Mouse (Mus musculus): ENCODE measurements around the gene Gm7534. TPM values are rescaled to one million over a fixed set of nuclear protein-coding genes. Genes with fewer than 3 reads are reported as not detected.

Gm7534 gene
- not detected in 2 replicates for polyA plus RNA-seq (2016; fragmentation: Nextera tagmentation; extraction: Ambion mirVana)

DNA sequence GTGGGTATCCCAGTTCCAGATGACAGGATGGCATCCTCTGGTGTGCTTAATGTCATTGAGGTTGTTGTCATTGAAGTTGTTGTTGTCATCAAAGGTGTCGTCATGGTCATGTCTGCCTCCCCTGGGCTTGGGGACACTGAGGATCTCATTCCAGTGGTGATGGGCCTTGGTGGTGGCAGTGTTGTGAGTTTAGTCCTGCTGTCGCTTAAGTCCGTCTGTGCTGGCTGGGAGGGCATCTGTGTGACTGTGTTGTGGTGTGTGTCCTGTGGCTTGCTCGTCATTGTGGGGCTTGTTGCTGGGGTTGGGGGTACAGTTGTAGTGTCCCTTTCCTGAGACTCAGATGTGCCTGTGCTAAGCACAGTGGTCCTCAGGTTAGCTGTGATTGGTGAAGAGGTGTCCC lies at the start of gene Gm7534:
Gene Gm7534 (minus strand): TSS at position 101 of the 400 bp plus-strand sequence.
- ATAC-seq (ENCODE audit: insufficient number of reproducible peaks, insufficient read depth, low FRiP score, low TSS enrichment) = no peak
- Histone ChIP-seq H3K36me3 (no peaks in the 10 kb centered on the region), H3K9me3 (no peaks in the 10 kb centered on the region), H3K4me1 (peaks cover 6% of the 10 kb centered on the region; the same call in 1 of the 2 replicates), H3K27me3 (no peaks in the 10 kb centered on the region), H3K9ac (no peak within 1 kb of the TSS), H3K4me3 (no peak within 1 kb of the TSS), H3K4me2 (replicated peaks) (no peak within 1 kb of the TSS), H3K27ac (no peak within 1 kb of the TSS)
- WGBS = 92% methylated on average over 4 of the region's 4 CpGs

DNA sequence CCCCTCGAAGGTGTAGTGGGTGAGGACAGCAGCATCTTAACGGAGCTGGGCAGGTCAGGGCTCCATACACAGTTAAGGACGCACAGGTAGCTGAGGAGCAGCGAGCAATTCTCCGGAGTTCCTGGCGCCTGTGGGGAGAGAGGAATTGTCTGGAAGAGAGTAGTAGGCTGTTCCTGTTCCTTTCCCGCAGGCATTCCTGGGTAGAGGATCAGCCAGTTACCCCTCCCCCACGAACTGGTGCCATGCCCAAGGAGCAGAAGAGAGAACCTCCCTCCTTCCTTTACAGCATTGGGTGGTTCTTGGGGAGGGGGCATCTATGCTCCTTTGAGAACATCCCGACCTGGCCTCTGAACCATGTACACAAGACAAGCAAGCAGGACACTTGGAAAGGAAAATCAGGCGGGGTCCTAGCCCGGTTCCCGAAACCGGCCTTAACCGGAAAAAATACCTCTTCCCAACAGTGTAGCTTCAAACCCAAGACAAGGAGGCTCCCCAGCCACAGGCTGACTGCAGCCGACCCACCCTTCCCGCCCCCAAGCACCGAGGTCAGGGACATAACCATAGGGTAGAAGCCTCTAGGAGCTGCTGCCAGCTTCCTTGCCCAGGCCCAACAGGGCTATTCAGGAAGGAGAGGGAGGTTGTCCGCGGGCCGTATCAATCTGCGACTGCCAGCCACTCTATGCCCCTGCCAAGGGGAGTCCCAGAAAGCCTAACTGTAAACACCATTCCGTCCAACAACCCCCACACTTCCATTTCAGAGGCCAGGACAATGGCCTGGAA lies 49.5 kb upstream of the Gm7534 start:
- Histone ChIP-seq H3K9ac (peak overlapping the region; percentile 60), H3K4me1 (peaks cover 56% of the 10 kb centered on the region), H3K27ac (no peak overlapping the region), H3K4me3 (peak overlapping the region; percentile 50), H3K9me3 (no peaks in the 10 kb centered on the region), H3K36me3 (no peaks in the 10 kb centered on the region), H3K4me2 (replicated peaks) (peak overlapping the region; percentile 89), H3K27me3 (peaks cover 80% of the 10 kb centered on the region)
- ATAC-seq (ENCODE audit: insufficient number of reproducible peaks, insufficient read depth, low FRiP score, low TSS enrichment) = no peak
- WGBS = 5% methylated on average over 22 of the region's 22 CpGs

DNA sequence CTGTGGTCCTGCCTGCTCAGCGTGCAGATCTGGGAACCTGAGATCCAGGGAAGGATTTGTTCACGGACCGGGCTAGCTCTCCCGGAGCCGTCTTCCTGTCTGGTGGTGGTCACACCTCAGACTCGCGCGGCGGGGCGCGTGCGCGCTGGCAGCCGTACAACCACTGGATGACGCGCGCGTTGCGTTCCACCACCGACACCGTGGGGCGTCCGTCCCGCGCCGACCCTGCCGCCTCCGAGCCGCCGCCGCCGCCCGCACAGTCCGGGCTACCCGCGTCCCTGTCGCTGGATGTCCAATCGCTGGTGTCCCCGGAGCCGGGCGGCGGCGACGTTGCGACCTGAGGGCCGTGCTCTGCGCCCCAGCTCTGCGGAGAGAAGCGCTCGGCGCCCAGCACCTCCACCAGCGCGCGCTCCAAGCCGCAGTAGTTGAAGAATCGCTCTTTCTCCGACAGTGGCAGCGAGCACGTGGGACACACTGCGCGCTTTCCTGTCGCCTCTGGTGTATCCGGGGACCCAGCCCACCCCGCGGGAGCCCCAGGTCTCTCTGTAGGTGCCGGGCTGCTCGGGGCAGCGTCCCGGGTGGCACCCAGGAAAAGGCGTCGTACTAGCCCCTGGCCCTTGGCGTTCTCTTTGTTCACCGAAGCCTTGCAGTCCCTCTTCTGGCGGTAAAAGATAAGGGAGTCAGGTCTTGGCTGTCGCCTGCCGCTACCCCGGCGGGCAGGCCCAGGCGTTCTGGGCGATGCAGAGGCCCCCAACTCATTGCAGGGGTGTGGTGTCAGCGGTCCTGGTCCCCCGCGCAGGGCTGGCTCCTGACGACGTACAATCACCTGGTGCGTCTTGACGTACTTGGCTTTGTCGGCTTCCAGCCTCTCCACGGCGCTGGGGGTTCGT lies 48.7 kb upstream of the Gm7534 start:
- no peak for ATAC-seq (ENCODE audit: insufficient number of reproducible peaks, insufficient read depth, low FRiP score, low TSS enrichment)
- WGBS = 1% methylated on average over 88 of the region's 91 CpGs
- peaks cover 88% of the 10 kb centered on the region for H3K27me3 ChIP-seq
- H3K4me2 ChIP-seq (replicated peaks) = peak overlapping the region; percentile 89
- peak overlapping the region; percentile 60 for H3K9ac ChIP-seq
- no peak overlapping the region for H3K27ac ChIP-seq
- no peaks in the 10 kb centered on the region for H3K9me3 ChIP-seq
- H3K4me1 ChIP-seq = peaks cover 51% of the 10 kb centered on the region
- no peaks in the 10 kb centered on the region for H3K36me3 ChIP-seq
- peak overlapping the region; percentile 50 for H3K4me3 ChIP-seq

DNA sequence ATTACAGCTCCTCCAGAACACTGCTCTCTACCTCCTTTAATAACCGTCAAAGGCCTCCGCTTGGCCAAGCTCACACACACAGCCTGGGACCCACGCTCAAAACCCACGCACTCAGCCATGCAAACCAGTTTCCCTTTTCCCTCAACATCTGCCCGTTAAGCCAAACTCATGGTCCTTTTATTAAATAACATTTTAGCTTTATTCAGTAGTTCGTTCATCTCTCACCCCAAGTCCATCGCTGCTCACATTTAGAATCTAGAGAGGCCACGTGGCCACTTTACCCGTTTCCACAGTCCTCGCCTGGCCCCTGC lies 48.1 kb upstream of the Gm7534 start:
- H3K4me3 ChIP-seq = peak overlapping the region; percentile 50
- WGBS = 15% methylated on average over 10 of the region's 10 CpGs
- H3K4me1 ChIP-seq = peaks cover 50% of the 10 kb centered on the region
- no peaks in the 10 kb centered on the region for H3K9me3 ChIP-seq
- peaks cover 92% of the 10 kb centered on the region for H3K27me3 ChIP-seq
- peak overlapping the region; percentile 89 for H3K4me2 ChIP-seq (replicated peaks)
- no peaks in the 10 kb centered on the region for H3K36me3 ChIP-seq
- peak overlapping the region; percentile 60 for H3K9ac ChIP-seq
- H3K27ac ChIP-seq = no peak overlapping the region
- no peak for ATAC-seq (ENCODE audit: insufficient number of reproducible peaks, insufficient read depth, low FRiP score, low TSS enrichment)

DNA sequence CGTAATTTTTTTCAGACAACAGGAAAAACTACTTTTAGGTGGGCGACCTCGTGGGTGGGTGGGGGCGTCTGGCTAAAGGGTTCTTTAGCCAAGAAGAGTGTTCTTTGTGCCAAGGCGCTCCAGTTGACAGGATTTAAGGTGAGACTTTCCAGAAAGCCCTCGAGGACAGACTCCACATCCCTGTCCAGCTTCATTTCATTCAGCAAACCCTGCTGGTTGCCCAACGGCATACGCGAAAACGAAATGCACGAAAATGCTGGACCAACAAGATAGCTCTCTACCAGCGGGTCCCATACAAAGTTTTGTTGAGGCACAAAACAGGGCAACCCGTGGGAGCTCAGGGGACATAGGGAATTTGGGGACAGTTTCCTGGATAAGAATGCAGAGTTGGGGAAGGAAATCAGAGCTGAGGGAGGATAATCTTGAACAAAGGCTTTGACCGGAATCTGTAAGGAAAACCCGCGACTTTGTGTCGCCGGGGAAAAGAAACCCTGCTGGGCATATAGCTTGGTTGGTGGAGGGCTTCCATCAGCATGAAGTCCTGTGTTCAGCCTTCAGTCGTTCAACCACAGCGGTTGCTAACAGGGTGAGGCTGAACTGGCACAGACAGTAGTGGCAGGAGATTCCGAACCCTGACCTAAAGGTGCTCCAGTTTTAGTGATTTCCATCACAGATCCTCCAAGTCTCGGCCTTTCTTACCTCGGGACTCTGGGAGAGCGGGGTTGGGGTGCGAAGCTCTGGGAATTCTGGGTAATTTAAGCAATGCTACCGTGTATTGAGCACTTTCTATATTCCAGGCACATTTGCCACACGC lies 47.5 kb upstream of the Gm7534 start:
- no peaks in the 10 kb centered on the region for H3K9me3 ChIP-seq
- peak overlapping the region; percentile 89 for H3K4me2 ChIP-seq (replicated peaks)
- peaks cover 89% of the 10 kb centered on the region for H3K27me3 ChIP-seq
- H3K4me3 ChIP-seq = peak overlapping the region; percentile 50
- no peaks in the 10 kb centered on the region for H3K36me3 ChIP-seq
- no peak overlapping the region for H3K27ac ChIP-seq
- peaks cover 49% of the 10 kb centered on the region for H3K4me1 ChIP-seq
- ATAC-seq (ENCODE audit: insufficient number of reproducible peaks, insufficient read depth, low FRiP score, low TSS enrichment) = no peak
- H3K9ac ChIP-seq = peak overlapping the region; percentile 48
- WGBS = 6% methylated on average over 27 of the region's 27 CpGs

DNA sequence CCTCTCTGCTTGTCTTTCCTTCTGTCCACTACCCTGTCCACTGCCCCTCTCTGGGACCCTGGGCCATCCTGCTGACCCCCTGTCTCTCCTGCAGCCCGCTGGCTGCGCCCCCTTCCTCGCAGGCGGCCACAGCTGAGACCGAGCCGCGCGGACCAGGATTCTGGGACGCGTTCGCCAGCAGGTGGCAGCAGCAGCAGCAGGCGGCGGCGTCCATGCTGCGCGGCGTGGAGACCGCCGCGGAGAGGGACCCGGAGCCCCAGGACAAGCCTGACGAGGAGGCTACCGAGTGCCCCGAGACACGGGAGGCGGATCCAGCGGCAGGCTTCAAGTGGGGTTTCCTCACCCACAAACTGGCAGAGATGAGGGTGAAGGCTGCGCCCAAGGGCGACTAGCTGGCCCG lies 46.8 kb upstream of the Gm7534 start:
- Histone ChIP-seq H3K4me3 (peak overlapping the region; percentile 50), H3K9ac (peak overlapping the region; percentile 48), H3K9me3 (no peaks in the 10 kb centered on the region), H3K27ac (no peak overlapping the region), H3K4me2 (replicated peaks) (peak overlapping the region; percentile 89), H3K36me3 (no peaks in the 10 kb centered on the region), H3K27me3 (peaks cover 85% of the 10 kb centered on the region), H3K4me1 (peaks cover 53% of the 10 kb centered on the region)
- ATAC-seq (ENCODE audit: insufficient number of reproducible peaks, insufficient read depth, low FRiP score, low TSS enrichment) = peak; percentile 23; the same call in 1 of the 2 replicates
- WGBS = 2% methylated on average over 30 of the region's 30 CpGs

DNA sequence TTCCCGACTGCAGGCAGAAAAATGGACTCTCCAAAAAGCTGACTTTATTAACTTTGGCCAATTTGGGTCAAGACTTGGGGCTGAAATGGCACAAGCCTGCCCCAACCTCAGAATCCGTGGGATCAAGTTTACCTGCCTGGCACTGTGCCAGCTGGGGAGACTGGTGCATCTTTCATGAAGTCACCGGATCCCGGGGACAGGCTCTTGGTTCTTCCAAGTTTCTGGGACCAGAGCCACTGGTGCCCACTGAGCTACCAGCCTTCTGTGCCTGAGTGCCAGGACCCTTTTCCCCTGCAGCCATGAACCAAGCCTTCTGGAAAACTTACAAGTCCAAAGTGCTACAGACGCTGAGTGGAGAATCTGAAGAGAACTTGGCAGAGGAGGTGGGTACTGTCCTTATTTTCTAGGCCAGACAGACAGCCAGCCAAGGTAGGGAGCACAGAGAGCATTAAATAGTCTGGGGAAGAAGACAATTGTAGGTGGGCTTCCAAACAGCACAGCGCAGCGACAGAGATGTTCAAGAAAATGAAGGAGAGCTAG lies 44.0 kb upstream of the Gm7534 start, which contains the start of gene Gm30191:
Gene Gm30191 (plus strand): TSS at position 217 of the 540 bp plus-strand sequence.
- 0 out of 2 replicates have a peak within 1 kb of the TSS, but pooled peaks have one; percentile 24 for H3K9ac ChIP-seq

DNA sequence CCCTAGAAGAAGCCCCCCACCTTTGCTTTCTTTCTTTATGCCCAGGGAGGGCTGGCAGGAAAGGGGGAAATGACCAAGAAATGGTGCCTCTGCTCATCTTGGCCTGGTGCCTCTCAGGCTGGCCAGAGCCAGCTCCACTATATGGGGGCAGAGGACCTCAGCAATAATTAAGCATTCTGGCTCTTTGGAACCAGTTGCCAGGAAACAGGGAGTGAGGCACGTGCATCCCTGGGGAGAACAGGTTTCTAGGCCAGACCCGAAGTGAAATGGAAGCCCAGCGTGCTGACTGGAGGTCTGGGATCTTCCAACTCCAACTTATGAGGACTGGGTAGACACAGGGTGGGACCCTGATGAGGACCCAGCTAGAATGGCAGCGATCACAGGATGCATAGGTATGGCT lies 43.5 kb upstream of the Gm7534 start:
- WGBS = 36% methylated on average over 4 of the region's 4 CpGs
- Histone ChIP-seq H3K9me3 (no peaks in the 10 kb centered on the region), H3K9ac (no peak overlapping the region), H3K36me3 (no peaks in the 10 kb centered on the region), H3K4me1 (peaks cover 32% of the 10 kb centered on the region), H3K4me2 (replicated peaks) (peak overlapping the region; percentile 93; the same call in 1 of the 2 replicates), H3K4me3 (no peak overlapping the region), H3K27ac (no peak overlapping the region), H3K27me3 (peaks cover 51% of the 10 kb centered on the region)
- ATAC-seq (ENCODE audit: insufficient number of reproducible peaks, insufficient read depth, low FRiP score, low TSS enrichment) = no peak

More for the DNA sequence above, 44.0 kb upstream of the Gm7534 start, which contains the start of gene Gm30191:
- H3K27ac ChIP-seq = no peak within 1 kb of the TSS
- peak within 1 kb of the TSS; percentile 93 for H3K4me2 ChIP-seq (replicated peaks)
- peaks cover 38% of the 10 kb centered on the region for H3K4me1 ChIP-seq
- H3K36me3 ChIP-seq = no peaks in the 10 kb centered on the region
- no peaks in the 10 kb centered on the region for H3K9me3 ChIP-seq
- WGBS = 69% methylated on average over 7 of the region's 7 CpGs
- no peak for ATAC-seq (ENCODE audit: insufficient number of reproducible peaks, insufficient read depth, low FRiP score, low TSS enrichment)
- H3K4me3 ChIP-seq = peak within 1 kb of the TSS; percentile 70
- peaks cover 56% of the 10 kb centered on the region for H3K27me3 ChIP-seq

DNA sequence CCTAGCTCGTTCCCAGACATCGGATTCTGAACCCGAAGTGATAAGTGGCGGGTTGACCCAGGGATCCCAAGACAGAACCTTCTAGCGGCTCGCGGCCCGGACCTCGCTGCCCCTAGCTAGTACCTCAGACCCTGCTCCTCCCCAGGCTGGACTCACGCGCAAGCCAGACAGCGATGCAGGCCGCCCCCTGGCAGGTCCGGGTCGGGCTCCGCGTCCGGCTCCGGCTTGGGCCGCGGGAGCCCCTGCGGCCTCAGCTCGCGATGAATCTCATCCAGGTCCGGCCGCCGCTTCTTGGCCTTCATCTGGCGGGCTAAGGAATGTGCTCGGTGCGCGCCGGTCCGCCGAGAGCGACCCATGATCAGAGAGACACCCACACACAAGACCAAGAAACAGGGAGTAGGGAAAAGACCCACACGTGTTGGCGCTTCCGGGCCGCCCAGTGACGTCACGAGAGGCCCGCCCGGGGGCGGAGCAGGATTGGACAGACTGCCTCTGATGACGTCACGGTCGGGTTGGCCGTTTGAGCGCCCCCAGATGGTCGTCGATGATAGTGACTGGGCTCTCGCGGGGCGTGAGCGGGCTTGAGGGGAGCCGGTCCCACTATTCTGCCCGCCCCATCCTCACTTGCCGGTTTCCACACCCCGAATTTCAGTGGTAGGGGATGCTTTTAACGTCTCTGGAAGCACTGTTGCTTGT lies 42.5 kb upstream of the Gm7534 start, which contains the start of gene Zfp593:
Gene Zfp593 (minus strand): TSS at position 445 of the 696 bp plus-strand sequence.
- peak within 1 kb of the TSS; percentile 70 for H3K9ac ChIP-seq
- H3K9me3 ChIP-seq = no peaks in the 10 kb centered on the region
- H3K4me1 ChIP-seq = peaks cover 25% of the 10 kb centered on the region
- peak within 1 kb of the TSS; percentile 93 for H3K4me2 ChIP-seq (replicated peaks)
- under 1% methylated on average over 60 of the region's 60 CpGs for WGBS
- H3K4me3 ChIP-seq = peak within 1 kb of the TSS; percentile 70
- no peaks in the 10 kb centered on the region for H3K36me3 ChIP-seq
- H3K27me3 ChIP-seq = peaks cover 41% of the 10 kb centered on the region
- no peak for ATAC-seq (ENCODE audit: insufficient number of reproducible peaks, insufficient read depth, low FRiP score, low TSS enrichment)
- H3K27ac ChIP-seq = no peak within 1 kb of the TSS

DNA sequence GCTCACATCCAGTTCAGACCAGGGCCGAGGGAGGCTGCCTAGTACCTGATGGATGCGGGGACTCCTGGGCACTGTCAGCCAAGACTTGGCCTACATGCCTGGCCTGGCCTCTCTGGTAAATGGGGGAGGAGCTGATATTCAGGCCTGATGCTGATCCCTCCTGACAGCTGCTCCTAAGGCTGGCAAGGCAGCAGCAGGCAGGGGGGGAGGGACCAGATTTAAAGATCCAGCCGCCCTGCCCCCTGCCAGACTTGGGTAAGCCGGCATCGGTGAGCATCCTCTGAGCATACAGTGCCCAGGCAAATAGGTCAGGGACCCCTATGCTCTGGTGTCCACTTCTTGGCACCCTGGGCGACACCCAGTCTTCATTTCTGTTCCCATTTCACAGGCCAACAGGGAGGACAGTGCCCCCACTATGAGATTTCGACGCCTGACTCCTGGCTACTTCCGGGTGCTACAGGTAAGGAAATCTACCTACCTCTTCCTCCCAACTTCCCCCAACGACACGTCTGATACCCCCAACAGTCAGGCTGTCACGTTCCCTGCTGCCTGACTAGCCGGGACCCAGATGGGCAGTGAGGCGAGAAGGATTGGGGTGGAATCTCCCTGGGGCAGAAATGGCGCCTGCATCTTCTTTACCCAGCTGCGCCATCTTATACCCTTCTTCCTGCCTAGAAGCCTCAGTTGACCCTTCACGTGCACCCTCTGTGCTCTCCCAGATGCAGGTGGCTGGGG lies 40.9 kb upstream of the Gm7534 start, which contains the start of gene E130218I03Rik:
Gene E130218I03Rik (plus strand): TSS at position 147 of the 735 bp plus-strand sequence.
- Histone ChIP-seq H3K4me1 (peaks cover 20% of the 10 kb centered on the region), H3K9ac (no peak within 1 kb of the TSS; the same call in 1 of the 2 replicates), H3K27me3 (peaks cover 29% of the 10 kb centered on the region), H3K36me3 (no peaks in the 10 kb centered on the region), H3K9me3 (no peaks in the 10 kb centered on the region), H3K27ac (no peak within 1 kb of the TSS), H3K4me2 (replicated peaks) (peak within 1 kb of the TSS; percentile 93), H3K4me3 (peak within 1 kb of the TSS; percentile 70)
- no peak for ATAC-seq (ENCODE audit: insufficient number of reproducible peaks, insufficient read depth, low FRiP score, low TSS enrichment)
- 82% methylated on average over 17 of the region's 17 CpGs for WGBS

Measured in embryonic facial prominence, embryonic 12.5 days (tissue).